Mouse (Mus musculus) lung, adult 18-20 months (tissue): Measurements from ENCODE around the gene Cox6b2.
"Not testable (repeated sequence)": the region's sequence is repeated elsewhere in the genome, so short reads cannot be mapped to it uniquely, and the experiment has no call there.

Experiments
- DNase-seq, 2 experiments: peaks; one replicate each; pipeline ENCODE4 v3.0.0; 2022; ENCODE audit warnings: mixed read lengths in 2 of 2

Gene Cox6b2

GRCm38 (mm10) chr7:4752821-4753570 is at the start of gene Cox6b2:
Gene Cox6b2, minus strand, starts transcription at chr7:4753094.
- DNase-seq: peak; percentile 82 to 86

GRCm38 (mm10) chr7:4802247-4802646 is 49.4 kb upstream of the Cox6b2 start:
- no peak for DNase-seq

GRCm38 (mm10) chr7:4795767-4796433 is 43.0 kb upstream of the Cox6b2 start:
- DNase-seq: no peak

- no peak for DNase-seq
Measured at GRCm38 (mm10) chr7:4794631-4795168, 41.8 kb upstream of the Cox6b2 start.

- no peak for DNase-seq
Measured at GRCm38 (mm10) chr7:4793674-4794073, 40.8 kb upstream of the Cox6b2 start.

GRCm38 (mm10) chr7:4793248-4793647 is 40.4 kb upstream of the Cox6b2 start:
- DNase-seq: not testable (repeated sequence)

- peak; percentile 96 to 98 for DNase-seq
Measured at GRCm38 (mm10) chr7:4792278-4793212, 39.7 kb upstream of the Cox6b2 start, which contains the start of gene Rpl28. Gene Rpl28, plus strand, starts transcription at chr7:4792874.

- peak; percentile 85 to 87 for DNase-seq
Measured at GRCm38 (mm10) chr7:4789436-4789935, 36.6 kb upstream of the Cox6b2 start, which contains the start of gene Tmem238. Gene Tmem238, minus strand, starts transcription at chr7:4789656.

GRCm38 (mm10) chr7:4788499-4789435 is 35.9 kb upstream of the Cox6b2 start:
- DNase-seq: peak; percentile 61 to 62

GRCm38 (mm10) chr7:4783667-4784268 is 30.9 kb upstream of the Cox6b2 start:
- DNase-seq: no peak

GRCm38 (mm10) chr7:4782759-4783158 is 29.9 kb upstream of the Cox6b2 start, which contains the start of the genes Il11 and Tmem190:
Gene Il11, minus strand, starts transcription at chr7:4782859.
Gene Tmem190, plus strand, starts transcription at chr7:4782937.
- no peak for DNase-seq

GRCm38 (mm10) chr7:4782130-4782529 is 29.2 kb upstream of the Cox6b2 start:
- no peak for DNase-seq

- DNase-seq: no peak
Measured at GRCm38 (mm10) chr7:4779921-4780320, 27.0 kb upstream of the Cox6b2 start.

- no peak for DNase-seq
Measured at GRCm38 (mm10) chr7:4777851-4778637, 25.1 kb upstream of the Cox6b2 start.

GRCm38 (mm10) chr7:4776861-4777830 is 24.3 kb upstream of the Cox6b2 start:
- peak; percentile 56 to 65 for DNase-seq

- no peak for DNase-seq
Measured at GRCm38 (mm10) chr7:4776131-4776530, 23.2 kb upstream of the Cox6b2 start.

GRCm38 (mm10) chr7:4771202-4771601 is 18.3 kb upstream of the Cox6b2 start, which contains the start of gene Fam71e2:
Gene Fam71e2, minus strand, starts transcription at chr7:4771302.
- no peak for DNase-seq

GRCm38 (mm10) chr7:4764946-4765710 is 12.2 kb upstream of the Cox6b2 start:
- DNase-seq: no peak
